Mouse (Mus musculus) adrenal gland, adult 8-10 months (tissue): ENCODE data around the gene Eya2. TPM values are rescaled to one million over a fixed set of nuclear protein-coding genes. Genes with fewer than 3 reads are reported as not detected.
"Not testable (repeated sequence)": the region's sequence is repeated elsewhere in the genome, so short reads cannot be mapped to it uniquely, and the experiment has no call there.

Source experiments
- DNase-seq: peaks from one replicate; pipeline ENCODE4 v3.0.0; 2022
- total RNA-seq, 4 experiments: library from RNA; stranded (reverse); gene quantifications; 2 replicates each; pipeline ENCODE4 v1.2.4; 2022

The Eya2 gene
- total RNA-seq: 1 to 10 TPM; 2.1 to 5.0 (median 3.9) TPM

DNA sequence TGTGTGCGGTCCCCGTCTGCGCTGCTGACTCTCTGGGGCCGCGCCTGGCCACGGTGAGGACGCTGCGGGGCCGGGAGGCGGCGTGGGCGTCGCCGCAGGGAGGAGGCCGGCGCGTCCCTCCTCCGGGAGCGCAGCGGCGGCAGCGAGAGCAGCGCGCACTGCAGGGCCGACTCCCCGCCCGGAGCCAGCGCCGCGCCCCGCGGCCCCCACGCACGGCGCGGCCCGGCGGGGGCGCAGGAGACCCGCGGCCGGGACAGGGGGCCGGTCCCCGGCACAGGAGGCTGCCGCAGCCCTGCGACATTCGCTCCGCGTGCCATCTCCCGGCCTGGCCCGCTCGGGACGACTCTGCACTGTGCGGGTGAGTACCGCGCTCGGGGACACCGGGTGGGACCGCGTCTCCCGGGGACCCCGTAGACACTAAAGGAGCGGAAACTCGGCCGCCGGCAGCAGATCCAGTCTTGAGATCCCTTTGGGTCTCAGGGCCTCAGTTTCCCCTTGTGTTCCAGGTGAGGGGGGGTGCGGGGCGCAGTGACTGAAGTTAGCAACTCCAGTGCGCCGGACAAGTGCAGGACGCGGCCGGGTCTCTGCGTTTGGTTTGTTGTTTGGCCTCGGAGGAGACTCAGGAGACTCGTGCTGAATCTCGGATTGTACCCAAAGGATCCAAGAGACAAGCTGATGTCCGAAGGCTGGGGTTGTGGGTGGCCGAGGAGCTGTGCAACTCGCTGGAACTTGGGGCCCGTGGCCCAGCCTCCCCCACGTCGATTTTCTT lies at the start of gene Eya2:
TSS of gene Eya2 (plus strand) at position 126 of the 769 bp plus-strand sequence.
- no peak for DNase-seq

DNA sequence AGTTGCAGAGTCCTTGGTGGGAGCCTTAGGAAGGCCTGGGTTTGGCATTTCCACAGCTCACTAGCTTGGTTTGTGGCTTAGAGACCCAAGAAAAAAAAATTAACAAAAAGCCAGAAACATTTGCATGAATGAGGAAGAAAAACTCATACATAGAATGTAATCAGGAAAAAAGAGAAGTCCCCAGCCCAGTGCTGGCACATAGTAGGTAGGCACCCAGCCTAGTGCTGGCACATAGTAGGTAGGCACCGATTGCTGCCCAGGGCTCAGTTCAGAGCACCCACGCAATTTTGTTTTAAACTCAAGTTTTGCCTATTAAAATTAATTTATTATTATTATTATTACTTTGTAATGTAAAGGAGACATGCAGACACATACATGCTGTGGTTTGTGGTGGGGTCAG lies 49.1 kb upstream of the Eya2 start:
- no peak for DNase-seq

- DNase-seq: no peak
Observed at GRCm38 (mm10) chr2:165546341-165546740, 48.5 kb upstream of the Eya2 start.

- DNase-seq: no peak
Observed at GRCm38 (mm10) chr2:165547410-165547809, 47.4 kb upstream of the Eya2 start.

DNA sequence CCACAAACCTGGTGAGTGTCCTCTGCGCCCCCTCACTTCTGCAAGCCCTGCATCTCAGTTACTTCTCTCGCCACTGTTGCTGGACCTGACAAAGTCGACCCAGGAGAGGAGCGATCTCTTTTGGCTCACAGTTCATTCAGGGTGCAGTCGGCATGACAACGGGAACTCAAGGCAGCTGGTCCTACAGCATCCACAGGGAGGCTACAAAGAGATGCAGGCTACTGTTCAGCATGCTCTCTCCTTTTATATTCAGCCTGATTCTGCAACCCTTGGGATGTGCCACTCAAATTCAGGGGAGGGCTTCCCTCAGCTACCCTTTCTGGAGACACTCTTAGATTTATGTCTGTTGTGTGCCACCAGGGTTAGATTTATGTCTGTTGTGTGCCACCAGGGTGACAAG lies 46.2 kb upstream of the Eya2 start:
- DNase-seq: no peak

- DNase-seq: not testable (repeated sequence)
Observed at GRCm38 (mm10) chr2:165550410-165550809, 44.4 kb upstream of the Eya2 start.

GRCm38 (mm10) chr2:165554066-165554465 lies 40.8 kb upstream of the Eya2 start:
- no peak for DNase-seq

- DNase-seq: no peak
Observed at GRCm38 (mm10) chr2:165557278-165557677, 37.6 kb upstream of the Eya2 start.

DNA sequence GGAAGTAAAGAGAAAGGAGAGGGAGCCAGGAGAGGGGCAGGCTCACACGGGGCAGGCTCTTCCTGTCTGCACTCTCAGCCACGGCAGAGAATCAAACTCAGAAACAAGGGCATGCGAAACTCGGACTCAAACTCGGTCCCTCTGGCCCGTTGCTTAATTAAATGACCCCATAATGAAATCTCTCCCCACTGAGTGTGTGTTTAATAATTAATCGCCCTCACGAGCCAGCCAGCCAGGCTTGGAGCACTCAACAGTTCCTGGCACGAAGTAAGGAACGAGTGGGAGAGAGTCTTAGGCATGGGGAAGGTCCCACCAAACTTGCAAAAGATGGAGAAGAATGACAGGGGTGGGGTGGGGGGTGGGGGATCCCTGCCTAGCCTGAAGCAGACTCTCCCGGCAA lies 35.9 kb upstream of the Eya2 start:
- no peak for DNase-seq

DNA sequence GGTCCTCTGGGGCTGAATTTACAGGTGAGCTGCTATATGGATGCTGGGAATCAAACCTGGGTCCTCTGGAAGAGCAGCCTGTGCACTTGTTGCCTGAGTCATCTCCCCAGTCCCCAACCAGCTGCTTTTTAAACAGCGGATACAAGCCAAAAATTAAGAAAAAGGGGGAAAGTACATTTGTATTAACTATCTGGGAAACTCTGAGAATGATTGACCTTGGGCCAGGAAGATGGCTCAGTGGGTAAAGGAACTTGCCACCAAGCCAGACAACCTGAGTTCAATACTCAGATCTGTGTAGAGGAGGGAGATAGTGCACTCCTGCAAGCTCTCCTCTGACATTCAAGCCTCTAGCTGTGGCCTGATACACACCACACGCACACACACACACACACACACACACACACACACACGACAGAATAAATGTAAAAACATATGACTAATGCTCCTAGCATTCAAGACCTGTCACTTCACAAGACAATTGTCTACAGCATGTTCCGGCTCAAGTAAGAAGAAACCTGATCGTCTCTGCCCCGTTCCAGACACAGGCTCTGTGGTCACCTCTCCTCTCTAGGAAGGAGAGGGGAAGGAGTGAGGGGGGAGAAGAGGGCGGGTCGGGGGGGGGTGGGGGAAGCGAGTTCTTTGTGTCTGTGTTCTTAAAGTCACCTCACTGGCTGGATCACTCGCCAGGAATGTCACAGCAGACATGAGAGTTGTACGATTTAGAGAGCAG lies 35.2 kb upstream of the Eya2 start:
- DNase-seq: no peak

DNA sequence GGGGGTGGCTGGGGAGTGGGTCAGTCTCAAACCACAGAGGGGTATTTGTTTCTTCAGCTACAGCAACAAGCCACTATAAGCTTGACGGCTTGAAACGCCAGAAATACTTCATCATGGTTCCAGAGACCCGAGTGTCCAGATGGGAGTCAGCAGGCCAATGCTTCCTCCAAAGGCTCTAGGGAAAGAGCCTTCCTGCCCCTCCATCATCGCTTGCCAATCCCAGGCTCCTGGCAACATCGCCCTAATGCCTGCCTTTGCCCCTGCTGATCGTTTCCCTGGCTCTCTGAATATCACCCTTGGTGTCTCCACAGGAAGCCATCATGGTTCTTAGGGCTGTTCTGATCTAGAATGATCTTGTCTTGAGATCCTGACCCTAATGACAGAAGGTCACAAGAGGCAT lies 33.0 kb upstream of the Eya2 start:
- DNase-seq: no peak

GRCm38 (mm10) chr2:165563298-165564058 lies 31.4 kb upstream of the Eya2 start:
- DNase-seq: no peak

DNA sequence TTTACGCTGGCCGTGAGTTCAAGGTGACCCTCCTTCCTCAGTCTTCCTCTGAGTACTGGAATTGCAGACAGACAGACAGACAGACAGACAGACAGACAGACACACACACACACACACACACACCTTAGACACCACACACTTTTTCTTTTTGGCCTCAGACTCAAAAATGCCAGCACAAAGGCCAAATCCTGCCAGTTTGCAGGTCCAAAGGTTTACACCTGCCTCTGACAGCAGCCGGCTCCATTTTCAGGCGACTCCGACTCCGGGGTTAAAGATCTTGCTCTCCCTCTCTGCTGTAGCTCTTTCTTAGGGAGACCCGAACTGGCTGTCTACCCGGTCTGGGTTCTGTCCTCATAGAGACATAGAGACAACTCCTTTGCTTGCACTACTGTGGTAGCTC lies 30.7 kb upstream of the Eya2 start:
- no peak for DNase-seq

DNA sequence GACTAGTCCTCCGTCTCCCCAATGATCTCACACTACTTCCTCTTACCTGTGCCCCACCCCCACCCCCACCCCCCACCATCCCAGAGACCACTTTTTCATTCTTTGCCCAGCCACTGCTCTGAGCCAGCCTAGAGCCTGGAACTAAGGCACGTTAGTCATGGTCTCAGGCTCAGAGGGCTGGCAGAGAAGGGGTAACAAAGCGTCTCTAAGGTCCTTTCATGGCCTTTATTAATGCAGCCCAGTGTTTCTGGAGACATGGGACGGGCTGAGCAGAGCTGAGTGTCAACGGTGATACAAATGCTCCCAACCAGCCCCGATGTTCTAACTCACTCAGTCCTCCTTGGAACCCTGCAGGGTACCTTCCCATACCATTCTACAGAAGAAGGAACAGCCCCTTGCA lies 30.2 kb upstream of the Eya2 start:
- DNase-seq: no peak

DNA sequence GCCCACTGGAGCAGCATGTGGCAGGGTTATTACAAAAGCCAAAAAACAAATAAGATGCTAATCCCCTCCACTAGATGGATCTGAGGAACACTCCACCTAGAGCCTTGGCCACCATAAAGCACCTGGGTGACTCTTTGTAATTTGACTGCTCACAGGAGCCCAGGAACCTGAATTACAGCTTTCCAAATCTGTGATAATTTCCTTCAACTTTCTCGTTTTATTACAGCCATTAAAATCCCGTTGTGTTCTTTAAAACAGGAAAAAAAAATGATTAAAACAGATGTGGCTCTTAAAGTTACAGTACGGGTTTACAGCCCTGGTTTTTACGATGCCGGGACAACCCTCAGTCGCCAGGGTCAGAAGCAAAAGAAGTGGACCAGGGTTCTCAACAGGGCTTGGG lies 27.9 kb upstream of the Eya2 start:
- DNase-seq: no peak

- no peak for DNase-seq
Observed at GRCm38 (mm10) chr2:165567820-165568219, 27.0 kb upstream of the Eya2 start.

DNA sequence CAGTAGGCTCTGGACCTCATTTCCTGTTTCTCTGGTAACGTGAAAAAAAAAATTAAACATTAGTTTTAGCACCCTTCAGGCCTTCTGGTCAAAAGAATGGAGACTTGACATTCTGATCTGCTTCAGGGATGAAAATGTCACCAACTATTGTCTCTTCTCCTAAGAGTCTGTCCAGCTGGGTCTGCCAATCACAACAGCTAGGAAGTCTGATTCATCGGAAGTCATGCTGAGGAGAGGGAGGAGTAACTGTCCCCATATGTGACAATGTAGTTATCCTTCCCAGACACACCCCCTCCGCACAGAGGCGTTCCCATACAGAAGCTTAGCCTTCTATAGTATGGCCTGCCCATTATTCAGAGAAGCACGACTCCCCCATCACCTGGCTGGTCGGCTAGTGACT lies 25.9 kb upstream of the Eya2 start:
- DNase-seq: no peak

- no peak for DNase-seq
Observed at GRCm38 (mm10) chr2:165571216-165571778, 23.5 kb upstream of the Eya2 start.

- DNase-seq: no peak
Observed at GRCm38 (mm10) chr2:165583044-165583443, 11.8 kb upstream of the Eya2 start.

DNA sequence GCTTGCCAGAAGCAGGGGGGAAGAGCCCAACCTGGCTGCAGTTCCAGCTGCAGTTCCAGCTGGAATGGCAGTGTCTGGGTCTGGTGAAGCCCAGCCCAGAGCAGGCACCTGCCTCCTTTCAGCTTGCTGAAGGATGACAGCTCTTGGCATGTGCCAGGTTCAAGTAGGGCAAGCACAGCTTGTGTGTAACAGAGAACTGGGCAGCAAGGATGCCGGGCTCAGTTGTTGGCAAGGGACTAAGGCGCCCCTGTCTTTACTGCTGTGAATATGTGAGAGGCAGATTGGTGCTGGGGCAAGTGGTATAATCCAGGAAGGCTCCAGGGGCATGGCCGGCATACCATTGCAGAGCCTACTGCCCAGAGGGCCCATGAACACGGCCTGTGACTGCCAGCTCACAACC lies 11.3 kb upstream of the Eya2 start:
- no peak for DNase-seq

- no peak for DNase-seq
Observed at GRCm38 (mm10) chr2:165584563-165584962, 10.3 kb upstream of the Eya2 start.

DNA sequence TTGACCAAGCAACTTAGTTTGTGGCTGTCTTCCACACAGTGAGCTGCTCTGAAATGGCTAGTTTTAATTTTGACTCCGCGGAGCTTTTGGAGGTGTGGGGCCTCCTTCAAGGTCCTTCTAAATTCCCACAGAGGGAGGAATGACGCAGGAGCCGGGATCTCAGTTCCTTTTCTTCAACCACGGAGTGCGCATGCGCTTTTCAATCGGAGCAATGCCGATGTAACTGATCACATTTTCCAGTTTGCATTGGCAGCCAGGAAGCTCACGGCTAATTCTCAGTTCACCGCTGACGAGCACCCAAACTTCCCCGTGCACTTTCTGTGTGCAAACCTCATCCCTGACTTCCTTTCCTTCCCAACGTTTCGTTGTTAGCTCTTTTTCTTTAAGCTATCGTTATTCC lies 4.1 kb upstream of the Eya2 start:
- no peak for DNase-seq

DNA sequence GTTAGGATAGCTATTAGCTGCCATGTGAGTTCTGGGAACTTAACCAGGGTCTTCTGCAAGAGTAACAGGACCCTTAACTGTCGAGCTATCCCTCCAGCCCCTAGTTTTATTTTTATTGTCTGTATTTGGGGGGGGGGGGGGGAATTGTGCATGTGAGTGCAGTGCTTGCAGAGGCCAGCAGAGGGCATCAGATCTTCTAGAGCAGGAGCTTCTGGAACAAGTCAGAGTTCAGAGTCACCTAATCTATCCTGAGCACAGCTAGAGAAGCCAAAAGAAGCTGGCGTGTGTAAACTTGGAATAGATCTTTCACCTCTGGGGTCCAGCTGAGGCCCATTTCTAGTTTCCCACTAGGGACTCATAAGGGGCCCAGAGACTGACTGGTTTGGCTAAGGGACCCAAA lies 1.1 kb upstream of the Eya2 start:
- no peak for DNase-seq
